Mouse (Mus musculus) adrenal gland, adult 8-10 months (tissue): Measurements from ENCODE around the gene Zswim9. TPM values are rescaled to one million over a fixed set of nuclear protein-coding genes. Genes with fewer than 3 reads are reported as not detected.
A peak's percentile ranks its signal among the peaks of the same experiment; 100 is the strongest.
"Not testable (repeated sequence)": the region's sequence is repeated elsewhere in the genome, so short reads cannot be mapped to it uniquely, and the experiment has no call there.

ENCODE experiments used
- DNase-seq: peaks from one replicate; pipeline ENCODE4 v3.0.0; 2022
- total RNA-seq, 4 experiments: library from RNA; stranded (reverse); gene quantifications; 2 replicates each; pipeline ENCODE4 v1.2.4; 2022

Gene Zswim9
- 10 to 100 TPM; 12.3 to 19.2 (median 14.8) TPM for total RNA-seq

DNA sequence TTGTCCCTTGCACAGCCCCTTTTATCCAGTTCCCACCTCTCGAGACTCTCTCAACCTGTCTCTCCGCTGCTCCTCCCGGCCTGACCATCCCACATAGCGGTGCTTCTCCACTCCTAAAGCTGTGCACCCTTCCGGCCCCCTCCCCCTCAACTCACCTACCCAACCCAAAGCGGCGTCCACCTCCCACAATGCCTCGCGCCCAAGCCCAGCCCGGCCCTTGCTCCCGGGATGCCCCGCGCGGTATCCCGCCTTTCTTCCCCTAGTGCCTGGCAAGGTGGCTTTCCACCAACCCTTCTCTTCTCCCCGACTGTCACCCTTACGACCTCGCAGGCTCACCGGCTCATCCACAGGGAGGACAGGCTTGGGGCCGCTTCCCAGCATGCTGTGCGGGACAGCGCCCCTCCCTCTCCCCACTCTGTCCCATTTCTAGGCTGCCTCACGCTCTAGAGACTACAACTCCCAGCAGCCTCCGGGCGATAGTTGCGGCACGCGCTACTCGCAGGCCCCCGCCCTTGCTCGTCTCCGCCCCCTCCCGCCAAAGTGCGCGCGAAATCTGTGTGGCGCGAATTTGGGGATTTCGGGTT, at the start of gene Zswim9:
TSS of gene Zswim9 (minus strand) at position 414 of the 584 bp plus-strand sequence.
- peak; percentile 89 for DNase-seq

DNA sequence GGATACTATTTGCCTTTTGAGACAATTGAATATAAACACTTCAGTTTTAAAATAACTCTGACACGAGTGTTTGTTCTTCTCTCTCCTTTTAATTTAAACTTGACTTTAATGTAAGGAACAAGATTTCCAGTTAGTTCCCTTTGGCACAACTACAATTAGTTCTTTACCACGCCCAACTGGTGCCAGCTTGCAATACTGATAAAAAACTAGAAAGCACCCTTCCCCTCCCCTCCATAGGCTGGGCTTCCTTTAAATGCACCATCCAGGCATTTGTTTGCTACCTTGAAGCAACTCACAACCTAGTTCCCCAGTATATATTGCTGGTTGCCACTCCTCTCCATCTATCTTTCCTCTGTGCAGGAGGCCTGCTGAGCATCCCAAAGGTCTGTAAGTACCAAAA, 45.8 kb upstream of the Zswim9 start, which contains the start of gene Pla2g4c:
TSS of gene Pla2g4c (plus strand) at position 340 of the 400 bp plus-strand sequence.
- no peak for DNase-seq

DNA sequence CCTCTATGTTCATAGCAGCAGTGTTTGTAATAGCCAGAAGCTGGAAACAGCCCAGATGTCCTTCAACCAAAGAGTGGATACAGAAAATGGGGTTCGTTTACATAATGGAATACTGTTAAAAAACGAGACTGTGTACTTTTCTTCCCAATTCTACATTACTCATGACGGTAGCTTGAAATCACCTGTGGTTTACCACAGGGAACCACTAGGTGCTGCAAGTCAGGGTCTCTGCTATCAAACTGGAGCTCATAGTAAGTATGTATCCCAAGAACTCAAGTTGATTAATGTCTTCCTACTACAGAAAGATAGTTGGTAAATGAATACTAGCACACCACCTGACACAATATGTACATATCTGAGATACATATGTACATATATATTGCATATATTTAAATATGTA, 42.9 kb upstream of the Zswim9 start:
- DNase-seq, result no peak

DNA sequence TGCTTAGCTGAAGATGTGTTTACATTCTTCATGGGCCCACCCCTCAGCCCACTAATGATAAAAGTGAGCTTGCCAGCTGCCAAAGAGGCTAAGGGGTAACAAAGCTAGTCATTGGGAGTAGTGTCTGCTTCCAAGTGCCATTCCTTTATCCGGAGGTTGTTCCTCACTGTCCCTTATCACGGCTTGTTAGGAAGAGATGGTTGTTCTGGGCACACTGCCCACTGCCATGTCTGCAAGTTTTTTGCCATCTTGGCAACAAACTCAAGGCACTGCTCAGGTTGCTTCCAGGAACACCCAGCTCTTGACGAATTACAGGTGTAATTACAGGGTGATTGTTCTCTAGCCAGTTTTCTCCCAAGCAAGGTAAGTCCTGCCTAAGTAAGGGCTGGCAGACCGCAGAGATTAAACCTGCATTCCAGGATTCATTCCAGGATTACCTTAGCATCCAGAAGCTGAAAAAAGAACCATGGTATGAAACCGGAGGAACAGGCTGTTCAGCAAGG, 35.6 kb upstream of the Zswim9 start:
- no peak for DNase-seq

DNA sequence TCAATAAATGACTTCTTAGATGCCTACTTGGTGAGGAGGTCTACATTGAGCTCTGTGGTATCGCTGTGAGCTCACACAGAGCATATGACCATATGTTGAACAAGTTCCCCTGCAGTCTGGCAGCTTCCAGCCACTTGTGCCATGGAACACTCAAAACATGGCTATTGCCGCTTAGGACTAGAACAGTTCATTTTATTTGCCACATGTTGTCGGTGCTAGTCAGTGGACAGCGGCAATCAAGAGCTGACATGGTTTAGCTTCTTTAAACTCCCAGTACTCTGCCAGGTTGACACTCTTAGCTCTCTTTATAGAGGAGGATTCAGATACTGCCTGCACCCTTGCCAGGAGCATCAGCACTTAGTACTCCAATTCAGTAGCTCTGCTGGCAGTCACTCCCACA, 32.9 kb upstream of the Zswim9 start:
- no peak for DNase-seq

DNA sequence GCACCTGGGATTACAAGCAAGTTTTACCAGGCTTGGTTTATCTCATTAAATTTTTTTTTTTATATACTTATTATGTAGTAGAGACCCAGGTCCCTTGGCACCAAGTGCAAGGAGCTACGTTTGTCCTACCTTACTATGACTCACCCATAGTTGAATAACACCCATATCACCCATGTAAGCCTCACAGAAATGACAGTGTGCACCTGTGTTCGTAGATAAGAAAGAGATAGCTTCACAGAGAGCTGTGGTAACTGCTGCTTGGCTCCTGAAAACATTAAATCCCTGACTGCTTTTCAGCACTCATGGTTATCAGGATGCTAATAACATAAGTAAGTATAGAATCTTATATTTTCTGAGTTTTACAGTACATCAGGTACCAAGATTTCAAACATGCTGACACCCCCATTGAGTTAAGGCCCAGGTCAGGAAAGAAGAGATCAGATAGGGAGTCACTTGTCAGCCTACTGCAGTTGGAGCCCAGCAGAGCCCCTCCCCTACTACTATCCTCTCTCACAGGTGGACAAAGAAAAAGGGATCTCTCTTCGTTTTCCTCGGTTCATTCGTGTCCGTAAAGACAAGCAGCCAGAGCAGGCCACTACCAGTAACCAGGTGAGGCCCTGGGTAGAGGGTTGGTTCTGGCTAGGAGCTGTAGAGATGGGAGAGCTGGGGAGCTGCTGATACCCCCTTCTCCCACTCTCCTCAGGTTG, 32.1 kb upstream of the Zswim9 start:
- no peak for DNase-seq

DNA sequence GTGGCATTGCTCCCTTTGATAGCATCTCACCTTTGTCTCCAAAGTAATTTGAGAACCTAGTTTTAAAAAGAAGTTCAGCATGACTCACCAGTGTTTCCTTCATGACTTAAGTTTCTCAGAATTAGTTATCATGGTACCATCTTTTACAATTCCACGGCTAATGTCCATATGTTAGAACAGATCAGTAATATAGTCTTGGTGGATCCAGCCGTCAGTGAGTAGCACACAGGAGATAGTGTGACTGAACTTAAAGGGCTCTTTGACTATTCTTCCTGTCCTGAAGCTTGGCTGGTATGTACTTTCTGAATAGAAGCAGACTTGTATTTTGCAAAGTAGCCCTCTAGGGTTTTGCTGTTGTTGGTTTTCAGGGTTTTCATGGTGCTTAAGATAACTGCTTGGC, 30.9 kb upstream of the Zswim9 start:
- no peak for DNase-seq

DNA sequence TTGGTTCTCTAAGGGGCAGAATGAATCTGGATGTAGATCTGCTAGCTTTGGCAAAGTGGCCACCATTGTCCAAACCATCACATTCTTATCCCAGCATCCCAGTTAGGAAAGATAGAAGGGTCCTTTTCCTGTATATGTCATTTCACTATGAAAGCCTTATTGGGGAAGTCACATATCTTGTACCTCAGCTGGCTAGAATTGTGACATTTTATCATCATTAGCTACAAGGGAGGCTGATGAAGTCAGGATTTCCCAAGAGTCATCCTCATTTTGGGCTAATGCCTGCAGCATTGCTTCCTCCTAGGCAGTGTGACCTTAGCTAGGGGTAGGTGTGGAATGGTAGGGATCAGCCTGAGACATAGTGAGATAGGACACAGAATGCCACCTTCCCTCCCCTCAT, 24.9 kb upstream of the Zswim9 start:
- DNase-seq, result no peak

DNA sequence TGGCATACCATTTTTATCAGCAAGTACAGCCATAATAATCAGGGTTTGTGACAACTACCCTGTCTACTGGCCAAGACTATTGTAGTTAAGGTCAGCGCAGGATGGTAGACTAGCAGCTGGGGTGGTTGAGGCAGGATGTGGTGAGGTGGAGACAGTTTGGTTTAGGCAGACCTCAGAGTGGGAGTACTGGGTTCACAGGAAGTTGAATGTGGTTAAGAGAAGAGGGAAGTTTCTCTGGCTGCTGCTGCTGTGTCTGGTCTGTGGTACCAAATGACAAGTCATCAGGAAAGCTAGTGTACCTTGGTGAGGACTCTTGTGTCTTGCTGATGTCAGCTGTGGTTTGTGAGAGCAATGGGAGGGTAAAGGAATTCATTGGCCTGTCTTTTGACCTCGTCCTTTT, 24.3 kb upstream of the Zswim9 start:
- no peak for DNase-seq

DNA sequence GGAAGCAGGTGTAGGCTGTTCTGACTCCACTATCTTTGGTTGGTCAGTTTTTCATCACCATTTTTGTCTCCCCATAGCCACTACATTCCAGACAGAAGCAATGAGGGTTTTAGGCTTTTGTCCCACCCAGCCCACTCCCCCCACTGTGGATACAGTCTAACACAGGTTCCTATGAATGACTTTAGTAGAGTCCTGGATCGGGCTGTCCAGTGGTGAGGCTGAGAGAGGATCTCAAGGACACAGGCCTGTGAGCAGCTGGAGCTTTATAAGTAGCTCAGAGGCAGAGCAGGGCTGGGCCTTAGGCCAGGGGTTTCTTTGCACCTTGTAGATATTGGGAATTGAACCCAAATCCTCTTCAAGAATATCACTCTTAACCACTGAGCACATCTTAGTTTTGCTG, 23.1 kb upstream of the Zswim9 start:
- no peak for DNase-seq

DNA sequence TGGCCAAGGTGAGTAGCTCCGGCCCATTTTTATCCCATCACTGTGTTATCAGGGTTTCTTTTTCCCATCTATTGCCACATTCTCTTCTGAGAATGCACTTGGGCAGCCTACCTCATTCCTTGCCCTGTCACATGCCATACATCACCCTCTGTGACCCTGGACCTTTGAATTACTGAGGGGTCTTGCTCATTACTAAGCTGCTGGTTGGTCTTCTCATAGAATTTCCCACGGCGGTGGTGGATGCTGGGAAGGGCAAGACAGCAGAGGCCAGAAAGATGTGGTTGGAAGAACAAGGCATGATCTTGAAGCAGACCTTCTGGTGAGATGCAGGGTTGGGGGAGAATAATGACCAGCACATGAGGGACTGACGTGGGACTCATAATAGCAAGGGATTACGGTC, 20.3 kb upstream of the Zswim9 start:
- no peak for DNase-seq

DNA sequence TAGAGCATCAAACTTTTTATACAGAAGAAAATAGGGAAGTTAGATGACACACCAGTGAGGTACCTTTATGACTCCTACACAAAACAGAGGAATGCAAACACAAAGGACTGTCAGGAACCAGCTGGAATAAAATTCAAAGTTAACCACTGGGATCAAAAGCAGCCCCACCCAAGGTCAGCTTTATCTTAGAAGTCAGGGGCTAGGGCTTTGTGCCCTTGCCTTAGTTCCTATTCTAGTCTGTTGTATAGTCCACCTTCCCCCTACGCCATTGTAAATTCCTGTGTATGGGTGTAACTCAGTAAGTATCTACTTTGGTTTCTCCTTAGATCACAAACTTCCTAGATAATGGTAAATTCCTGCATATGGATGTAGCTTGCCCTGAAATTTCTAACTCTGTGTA, 19.1 kb upstream of the Zswim9 start:
- no peak for DNase-seq

DNA sequence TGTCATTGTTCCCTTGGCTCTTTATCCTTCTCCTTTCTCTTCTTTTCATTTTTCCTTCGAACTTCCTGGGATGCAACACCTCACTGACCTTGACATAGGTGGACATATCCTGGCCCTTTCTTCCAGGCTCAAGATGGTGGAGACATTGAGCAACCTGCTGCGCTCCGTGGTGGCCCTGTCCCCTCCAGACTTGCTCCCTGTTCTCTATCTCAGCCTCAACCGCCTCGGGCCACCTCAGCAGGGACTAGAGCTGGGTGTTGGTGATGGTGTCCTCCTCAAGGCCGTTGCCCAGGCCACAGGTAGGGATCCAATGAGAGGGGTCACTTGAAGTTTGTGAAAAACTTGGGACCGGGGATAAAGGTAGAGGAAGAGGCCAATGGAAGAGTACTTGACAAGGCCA, 16.7 kb upstream of the Zswim9 start:
- DNase-seq, result no peak

DNA sequence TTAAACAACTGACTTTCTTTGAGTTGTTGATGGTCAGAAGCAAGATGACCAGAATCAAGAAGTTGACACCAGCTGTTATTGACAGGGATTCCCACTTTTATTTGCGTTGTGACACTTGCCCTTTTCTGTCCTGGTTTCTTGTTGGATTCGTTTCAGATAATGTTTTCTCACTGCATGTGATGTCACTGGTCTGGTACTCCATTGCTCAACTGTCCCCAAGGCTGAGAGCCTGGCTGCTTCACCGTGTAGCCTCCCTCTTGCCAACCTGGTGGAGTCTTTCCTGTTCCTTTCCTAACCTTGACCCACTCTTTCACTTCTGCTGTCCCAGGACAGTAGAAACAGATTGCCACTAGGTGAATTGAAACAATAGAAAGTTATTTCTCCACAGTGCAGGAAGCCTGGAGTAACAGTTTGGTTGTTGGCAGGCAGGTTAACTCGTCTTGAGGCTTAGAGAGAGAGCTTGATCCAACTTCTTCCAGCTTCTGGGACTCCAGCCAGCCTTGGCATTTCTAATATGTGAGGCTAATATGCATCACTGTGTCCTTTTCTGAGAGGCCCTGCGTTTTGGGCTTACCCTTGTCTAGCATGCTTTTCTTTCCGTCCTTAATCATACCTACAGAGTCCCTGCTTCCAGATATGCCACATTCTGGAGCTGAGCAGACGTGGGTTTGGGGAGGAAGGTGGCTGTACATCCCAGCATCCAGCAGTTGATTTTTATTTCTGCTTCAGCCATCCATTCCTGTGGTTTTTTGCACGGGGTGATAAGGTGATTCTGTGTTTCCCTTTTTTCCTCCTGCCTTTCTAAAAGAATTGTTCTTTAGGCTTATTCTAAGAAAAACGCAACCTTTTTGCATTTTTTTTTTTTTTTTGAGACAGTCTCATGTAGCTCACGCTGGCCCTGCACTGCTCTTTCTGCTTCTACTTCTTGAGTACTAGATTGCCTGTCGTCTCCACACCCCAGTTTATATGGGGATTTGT, 15.6 kb upstream of the Zswim9 start:
- DNase-seq, result peak; percentile 63

DNA sequence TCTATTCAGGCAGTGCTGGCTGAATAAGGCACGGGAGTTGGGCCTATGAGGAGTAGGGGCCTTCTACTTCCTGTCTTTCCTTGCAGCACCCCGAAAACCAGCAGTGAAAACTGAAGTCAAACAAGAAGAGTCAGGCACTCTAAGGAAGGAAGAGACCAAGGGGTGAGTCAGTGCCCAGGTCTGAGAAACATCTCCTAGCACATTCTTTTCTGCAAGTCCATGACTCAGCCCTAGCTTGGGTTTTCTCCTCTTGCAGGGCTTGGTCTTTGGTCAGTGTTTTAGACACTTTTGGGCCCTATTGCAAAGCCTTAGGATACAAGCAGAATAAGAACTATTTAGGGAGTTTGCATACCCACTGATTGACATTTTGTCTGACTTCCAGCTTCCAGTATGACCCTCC, 12.8 kb upstream of the Zswim9 start:
- no peak for DNase-seq

DNA sequence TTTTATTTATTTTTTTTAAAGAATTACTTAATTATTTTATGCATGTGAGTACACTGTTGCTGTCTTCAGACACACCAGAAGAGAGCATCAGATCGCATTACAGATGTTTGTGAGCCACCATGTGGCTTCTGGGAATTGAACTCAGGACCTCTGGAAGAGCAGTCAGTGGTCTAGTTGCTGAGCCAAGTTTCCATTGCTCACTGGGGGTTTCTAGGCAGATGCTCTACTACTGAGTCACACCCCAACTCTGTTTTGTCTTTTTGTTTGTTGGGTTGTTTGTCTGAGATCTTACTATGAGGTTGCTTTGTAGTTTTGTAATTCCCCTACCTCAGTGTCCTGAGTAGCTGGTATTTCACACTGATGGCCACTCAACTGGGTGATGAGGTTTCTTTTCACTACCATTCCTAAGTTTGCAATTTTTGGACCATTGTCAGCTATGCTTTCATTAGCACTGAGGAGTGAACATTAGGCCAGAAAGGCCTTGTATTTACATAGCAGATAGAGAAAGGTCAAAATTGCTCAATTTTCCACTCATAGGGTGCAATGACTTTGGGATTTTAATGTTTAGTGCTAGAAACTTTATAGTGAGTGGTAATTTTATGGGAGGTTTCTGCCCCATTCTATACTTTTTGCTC, 11.6 kb upstream of the Zswim9 start:
- DNase-seq, result no peak

DNA sequence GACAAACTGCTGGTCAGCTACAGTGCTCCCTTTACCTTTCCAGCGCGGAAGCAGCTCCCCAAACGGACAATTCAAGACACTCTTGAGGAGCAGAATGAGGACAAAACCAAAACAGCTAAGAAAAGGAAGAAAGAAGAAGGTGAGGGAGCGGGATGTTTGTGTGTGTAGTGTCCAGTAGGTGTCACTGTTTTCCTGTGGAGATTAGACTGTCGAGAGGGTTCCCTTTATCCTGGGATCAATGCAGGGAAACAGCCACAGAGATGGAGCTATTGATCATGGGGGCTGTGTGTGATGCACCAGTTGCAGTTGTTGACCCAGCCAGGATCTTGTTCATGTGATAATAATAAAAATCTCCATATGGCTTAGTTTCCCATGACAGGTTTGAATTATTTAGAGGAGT, 10.1 kb upstream of the Zswim9 start:
- no peak for DNase-seq

DNA sequence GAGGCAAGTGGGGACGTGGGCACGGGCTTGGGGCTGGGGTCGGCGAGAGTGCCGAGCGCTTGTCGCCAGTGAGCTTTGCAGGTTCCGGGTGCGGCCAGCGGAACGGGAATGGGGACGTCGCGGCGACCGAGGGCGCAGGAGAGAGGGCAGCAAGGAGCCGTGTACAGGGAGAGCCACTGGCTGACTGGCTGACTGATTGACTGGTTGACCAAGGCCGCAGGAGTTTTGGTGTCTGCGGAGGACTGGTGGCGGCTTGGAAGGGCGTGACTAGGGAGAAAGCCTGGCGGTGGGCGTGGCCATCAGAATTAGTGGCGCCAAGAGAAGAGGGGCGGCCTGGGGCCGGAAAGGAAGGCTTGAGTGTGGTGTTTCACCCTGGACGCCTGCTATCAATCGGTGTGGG, 436 bp upstream of the Zswim9 start:
- DNase-seq, result not testable (repeated sequence)

DNA sequence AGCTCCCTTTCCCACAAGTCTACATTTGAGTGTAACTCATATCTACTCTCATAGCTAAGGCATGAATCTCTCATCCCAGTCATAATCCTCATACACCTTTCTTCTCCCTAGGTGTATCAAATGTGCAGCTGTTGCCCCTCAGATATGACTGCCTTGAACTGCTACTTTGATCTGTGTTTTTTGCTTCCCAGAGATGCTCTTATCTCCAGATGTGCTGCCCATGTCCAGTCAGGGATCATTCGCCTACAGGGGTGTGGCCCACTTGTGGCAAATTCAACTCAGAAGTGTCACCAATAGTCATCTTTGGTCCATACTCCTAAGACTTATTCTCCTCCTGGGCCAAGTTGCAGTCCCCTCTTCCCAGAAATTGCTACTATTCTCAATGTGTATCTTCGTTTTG, 688 bp downstream of the Zswim9 start:
- DNase-seq, result no peak

DNA sequence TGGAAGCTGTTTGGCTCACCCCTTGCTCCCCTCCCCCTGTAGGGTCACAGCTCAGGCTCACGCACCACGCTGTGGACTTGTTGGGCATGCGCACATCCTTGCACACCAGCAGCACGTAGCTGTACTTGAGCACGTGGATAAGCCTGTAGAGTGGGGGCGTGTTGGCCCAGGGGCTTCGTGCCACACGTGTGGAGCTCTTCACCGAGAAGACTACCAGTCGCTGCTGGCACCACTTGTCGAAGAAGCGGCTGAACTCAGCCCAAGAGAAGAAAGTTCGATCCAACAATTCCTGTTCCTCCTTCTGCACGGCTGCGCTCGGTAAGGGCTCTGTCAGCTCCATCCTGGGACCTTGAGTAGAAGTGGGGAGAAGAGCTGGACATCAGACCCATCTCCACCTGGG, 1.4 kb downstream of the Zswim9 start, which contains the start of gene Lig1:
TSS of gene Lig1 (plus strand) at position 203 of the 400 bp plus-strand sequence.
- no peak for DNase-seq

DNA sequence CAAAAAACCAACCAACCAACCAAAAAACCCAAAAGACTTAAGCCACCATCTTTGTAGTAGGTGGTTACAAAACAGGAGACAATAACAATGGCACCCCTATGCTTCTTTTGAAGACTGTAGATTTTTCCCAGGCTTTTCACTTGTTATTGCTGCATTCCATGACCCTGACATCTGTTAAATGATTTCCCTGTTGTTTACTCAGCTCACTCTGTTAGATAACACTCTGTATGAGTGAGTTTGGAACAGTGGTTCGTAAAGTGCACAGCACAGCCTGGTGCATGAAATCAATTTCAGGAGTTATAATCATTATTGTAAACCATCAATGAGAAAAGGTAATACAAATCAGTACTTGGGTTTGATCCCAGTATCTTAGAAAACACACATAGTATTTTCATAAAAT, 6.8 kb downstream of the Zswim9 start:
- no peak for DNase-seq

DNA sequence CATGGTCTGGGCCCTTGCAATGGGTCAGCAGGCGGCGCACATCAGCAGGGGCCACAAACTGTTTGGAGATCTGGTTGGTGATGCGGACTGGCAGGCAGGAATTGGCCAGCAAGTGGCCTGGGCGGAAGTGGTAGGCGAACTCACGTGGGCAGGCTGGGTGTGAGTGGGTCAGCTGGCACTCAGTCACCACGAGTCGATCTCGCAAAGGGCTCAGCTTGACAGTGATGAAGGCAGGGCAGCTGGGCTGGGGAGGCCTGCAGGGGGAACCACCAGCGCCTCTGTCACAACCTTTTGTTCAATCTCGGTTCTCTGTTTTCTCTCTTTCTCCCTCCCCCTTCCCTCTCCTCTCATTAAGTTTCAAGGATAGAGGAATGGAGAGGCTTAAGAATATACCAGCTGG, 9.1 kb downstream of the Zswim9 start:
- no peak for DNase-seq
